Mouse (Mus musculus) heart, embryonic 11.5 days (tissue): ENCODE data around the gene Sestd1. TPM values are rescaled to one million over a fixed set of nuclear protein-coding genes. Genes with fewer than 3 reads are reported as not detected.

ENCODE experiments used
- ATAC-seq: fragments of 200-750 bp; cut with Nextera tagmentation; replicated peaks from 2 replicates; pipeline ENCODE4 v1.8.0; 2017; ENCODE audit warnings: moderate library complexity; ENCODE audit not compliant: insufficient number of reproducible peaks, low FRiP score, low TSS enrichment
- H3K27ac ChIP-seq: fragments of 300-500 bp; sonication (generic); 2 replicates; pipeline ENCODE4 v1.5.1; 2014; ENCODE audit warnings: mild to moderate bottlenecking, low read depth, low read length
- H3K27me3 ChIP-seq: fragments of 300-500 bp; sonication (generic); 2 replicates; pipeline ENCODE4 v1.6.1; 2014; ENCODE audit warnings: mild to moderate bottlenecking, low read length, mixed read lengths; ENCODE audit not compliant: control insufficient read depth, insufficient read depth
- H3K36me3 ChIP-seq: fragments of 300-500 bp; sonication (generic); 2 replicates; pipeline ENCODE4 v1.6.1; 2014; ENCODE audit warnings: mild to moderate bottlenecking, low read length, moderate library complexity, mixed read lengths; ENCODE audit not compliant: control insufficient read depth, insufficient read depth
- H3K4me1 ChIP-seq: fragments of 300-500 bp; sonication (generic); 2 replicates; pipeline ENCODE4 v1.6.1; 2014; ENCODE audit warnings: low read length; ENCODE audit not compliant: control insufficient read depth, insufficient read depth
- H3K4me2 ChIP-seq: fragments of 300-500 bp; sonication (generic); 2 replicates; pipeline ENCODE4 v1.6.1; 2014; ENCODE audit warnings: mild to moderate bottlenecking, moderate library complexity
- H3K4me3 ChIP-seq: fragments of 300-500 bp; sonication (generic); 2 replicates; pipeline ENCODE4 v1.5.1; 2014; ENCODE audit warnings: low read depth, low read length
- H3K9ac ChIP-seq: fragments of 300-500 bp; sonication (generic); 2 replicates; pipeline ENCODE4 v1.6.1; 2014; ENCODE audit warnings: mild to moderate bottlenecking, low read depth, low read length, moderate library complexity
- H3K9me3 ChIP-seq: fragments of 300-500 bp; sonication (generic); replicated peaks from 2 replicates; pipeline ENCODE4 v1.6.1; 2016; ENCODE audit warnings: low read length; ENCODE audit not compliant: control insufficient read depth
- WGBS: fragments of 180-500 bp; shearing (Covaris S2); extraction: QIAGEN DNeasy Blood & Tissue Kit; methylation state at CpG from one replicate; pipeline ENCODE4 v1.1.7; 2014; ENCODE audit not compliant: insufficient replicate concordance; 5-methylcytosine and 5-hydroxymethylcytosine counted together
- polyA plus RNA-seq: library from polyadenylated mRNA; unstranded; fragments of >200 nt; fragmentation: Nextera tagmentation; extraction: Ambion mirVana; gene quantifications from 2 replicates; pipeline ENCODE4 v1.2.1, GENCODE M21; 2014

The Sestd1 gene
- polyA plus RNA-seq, 1 experiment from 2014 or later = 12.9 TPM

- ATAC-seq = no peak
- peaks cover 14% of the 10 kb centered on the region for H3K4me1 ChIP-seq
- no peak overlapping the region for H3K27ac ChIP-seq
- no peak overlapping the region for H3K4me2 ChIP-seq
- H3K9ac ChIP-seq = no peak overlapping the region
- H3K36me3 ChIP-seq = no peaks in the 10 kb centered on the region
- H3K9me3 ChIP-seq = no peaks in the 10 kb centered on the region
- WGBS = 56% methylated on average over 4 of the region's 4 CpGs
- H3K4me3 ChIP-seq = no peak overlapping the region
- no peaks in the 10 kb centered on the region for H3K27me3 ChIP-seq
Observed at GRCm38 (mm10) chr2:77148215-77148614, 132.2 kb downstream of the Sestd1 start.

GRCm38 (mm10) chr2:77146968-77147367 is 133.4 kb downstream of the Sestd1 start:
- Histone ChIP-seq H3K36me3 (no peaks in the 10 kb centered on the region), H3K27me3 (no peaks in the 10 kb centered on the region), H3K4me3 (no peak overlapping the region), H3K27ac (no peak overlapping the region), H3K9ac (no peak overlapping the region), H3K4me2 (no peak overlapping the region), H3K4me1 (peaks cover 14% of the 10 kb centered on the region), H3K9me3 (no peaks in the 10 kb centered on the region)
- WGBS = 74% methylated on average over 2 of the region's 2 CpGs
- no peak for ATAC-seq

- Histone ChIP-seq H3K27me3 (no peaks in the 10 kb centered on the region), H3K4me1 (peaks cover 14% of the 10 kb centered on the region), H3K9me3 (no peaks in the 10 kb centered on the region), H3K4me3 (no peak overlapping the region), H3K36me3 (no peaks in the 10 kb centered on the region), H3K27ac (no peak overlapping the region), H3K4me2 (no peak overlapping the region), H3K9ac (no peak overlapping the region)
- WGBS = 62% methylated on average over 3 of the region's 3 CpGs
- no peak for ATAC-seq
Observed at GRCm38 (mm10) chr2:77146291-77146690, 134.1 kb downstream of the Sestd1 start.

GRCm38 (mm10) chr2:77143536-77143935 is 136.9 kb downstream of the Sestd1 start:
- no peak for ATAC-seq
- Histone ChIP-seq H3K4me3 (no peak overlapping the region), H3K27ac (no peak overlapping the region), H3K4me1 (peaks cover 15% of the 10 kb centered on the region), H3K4me2 (no peak overlapping the region), H3K27me3 (no peaks in the 10 kb centered on the region), H3K9ac (no peak overlapping the region), H3K36me3 (0 out of 2 replicates have a peak, but pooled peaks cover 2% of the 10 kb centered on the region), H3K9me3 (no peaks in the 10 kb centered on the region)
- 84% methylated on average over 6 of the region's 6 CpGs for WGBS

- Histone ChIP-seq H3K27ac (no peak overlapping the region), H3K27me3 (no peaks in the 10 kb centered on the region), H3K9ac (no peak overlapping the region), H3K36me3 (0 out of 2 replicates have a peak, but pooled peaks cover 2% of the 10 kb centered on the region), H3K4me2 (no peak overlapping the region), H3K9me3 (no peaks in the 10 kb centered on the region), H3K4me3 (no peak overlapping the region), H3K4me1 (peaks cover 8% of the 10 kb centered on the region)
- 69% methylated on average over 6 of the region's 6 CpGs for WGBS
- ATAC-seq = no peak
Observed at GRCm38 (mm10) chr2:77138879-77139278, 141.5 kb downstream of the Sestd1 start.

GRCm38 (mm10) chr2:77134906-77135305 is 145.5 kb downstream of the Sestd1 start:
- H3K9ac ChIP-seq = no peak overlapping the region
- no peaks in the 10 kb centered on the region for H3K27me3 ChIP-seq
- H3K4me2 ChIP-seq = no peak overlapping the region
- H3K4me3 ChIP-seq = no peak overlapping the region
- H3K9me3 ChIP-seq = no peaks in the 10 kb centered on the region
- no peak overlapping the region for H3K27ac ChIP-seq
- ATAC-seq = no peak
- H3K4me1 ChIP-seq = peaks cover 8% of the 10 kb centered on the region
- 48% methylated on average over 1 of the region's 1 CpGs for WGBS
- H3K36me3 ChIP-seq = 0 out of 2 replicates have a peak, but pooled peaks cover 2% of the 10 kb centered on the region

GRCm38 (mm10) chr2:77133407-77133806 is 147.0 kb downstream of the Sestd1 start:
- WGBS = 100% methylated on average over 1 of the region's 1 CpGs
- Histone ChIP-seq H3K9ac (no peak overlapping the region), H3K27me3 (no peaks in the 10 kb centered on the region), H3K4me3 (no peak overlapping the region), H3K36me3 (no peaks in the 10 kb centered on the region), H3K4me2 (no peak overlapping the region), H3K9me3 (no peaks in the 10 kb centered on the region), H3K27ac (no peak overlapping the region), H3K4me1 (no peaks in the 10 kb centered on the region)
- ATAC-seq = no peak

Other genes with a start within 250 kb of the Sestd1 start
- 163 and 234 TPM in 2 replicates for gene Ccdc141, start 110.0 kb downstream of the Sestd1 start, polyA plus RNA-seq